Mouse (Mus musculus) bone marrow, adult 2 months (tissue): ENCODE data around the gene Slc22a14.

Source experiments
- CTCF ChIP-seq: fragments of 200-500 bp; IDR thresholded peaks from 2 replicates; pipeline ENCODE4 v1.5.1; 2011; ENCODE audit warnings: low read length, control low read depth; ENCODE audit not compliant: control insufficient read depth, insufficient read depth
- POLR2A ChIP-seq: fragments of 200-500 bp; IDR thresholded peaks from 2 replicates; pipeline ENCODE4 v1.6.1; 2011; ENCODE audit warnings: low read depth, mild to moderate bottlenecking, control low read depth, low read length, borderline replicate concordance; ENCODE audit not compliant: control insufficient read depth

GRCm38 (mm10) chr9:119160689-119161088 lies 204.7 kb downstream of the Slc22a14 start:
- TF ChIP-seq CTCF = no peak
- no peak for TF ChIP-seq POLR2A
